Mouse (Mus musculus) stomach, embryonic 14.5 days (tissue): ENCODE results near the gene Nobox. TPM values are rescaled to one million over a fixed set of nuclear protein-coding genes. Genes with fewer than 3 reads are reported as not detected.
A peak's percentile ranks its signal among the peaks of the same experiment; 100 is the strongest.

ENCODE experiments used
- ATAC-seq: fragments of 200-750 bp; cut with Nextera tagmentation; 2 replicates; pipeline ENCODE4 v1.8.0; 2017; ENCODE audit warnings: low read depth, moderate TSS enrichment; ENCODE audit not compliant: insufficient number of reproducible peaks, insufficient read depth, low FRiP score
- H3K27ac ChIP-seq: fragments of 300-500 bp; sonication (generic); 2 replicates; pipeline ENCODE4 v1.5.1; 2014; ENCODE audit warnings: mild to moderate bottlenecking, low read length, moderate library complexity, mixed read lengths
- H3K27me3 ChIP-seq: fragments of 300-500 bp; sonication (generic); 2 replicates; pipeline ENCODE4 v1.6.1; 2014; ENCODE audit warnings: low read length, control low read depth, mixed read lengths; ENCODE audit not compliant: control insufficient read depth, insufficient read depth
- H3K36me3 ChIP-seq: fragments of 300-500 bp; sonication (generic); 2 replicates; pipeline ENCODE4 v1.6.1; 2014; ENCODE audit warnings: mild to moderate bottlenecking, control low read depth, low read length, moderate library complexity, mixed read lengths; ENCODE audit not compliant: control insufficient read depth, insufficient read depth
- H3K4me1 ChIP-seq: fragments of 300-500 bp; sonication (generic); 2 replicates; pipeline ENCODE4 v1.6.1; 2014; ENCODE audit warnings: low read length, control low read depth, mixed read lengths; ENCODE audit not compliant: control insufficient read depth, insufficient read depth
- H3K4me2 ChIP-seq: fragments of 300-500 bp; sonication (generic); replicated peaks from 2 replicates; pipeline ENCODE4 v1.6.1; 2014; ENCODE audit warnings: low read depth, low read length, control low read depth
- H3K4me3 ChIP-seq: fragments of 300-500 bp; sonication (generic); 2 replicates; pipeline ENCODE4 v1.5.1; 2014; ENCODE audit warnings: low read depth, low read length, control low read depth
- H3K9ac ChIP-seq: fragments of 300-500 bp; sonication (generic); replicated peaks from 2 replicates; pipeline ENCODE4 v1.6.1; 2014; ENCODE audit warnings: low read depth, mild to moderate bottlenecking, control low read depth, low read length, moderate library complexity, mixed read lengths
- H3K9me3 ChIP-seq: fragments of 300-500 bp; sonication (generic); 2 replicates; pipeline ENCODE4 v1.6.1; 2016; ENCODE audit warnings: low read depth, low read length, control low read depth; ENCODE audit not compliant: control insufficient read depth
- WGBS: fragments of 180-500 bp; shearing (Covaris S2); extraction: QIAGEN DNeasy Blood & Tissue Kit; methylation state at CpG from one replicate; pipeline ENCODE4 v1.1.7; 2014; 5-methylcytosine and 5-hydroxymethylcytosine counted together
- polyA plus RNA-seq: library from polyadenylated mRNA; unstranded; fragments of >200 nt; fragmentation: Nextera tagmentation; extraction: Ambion mirVana; gene quantifications from 2 replicates; pipeline ENCODE4 v1.2.1, GENCODE M21; 2014

Gene Nobox
- polyA plus RNA-seq, 1 experiment from 2014 or later, result not detected

- Histone ChIP-seq H3K9me3 (no peaks in the 10 kb centered on the region), H3K27me3 (no peaks in the 10 kb centered on the region), H3K4me1 (peaks cover 12% of the 10 kb centered on the region; the same call in 1 of the 2 replicates), H3K4me2 (no peak overlapping the region), H3K4me3 (no peak overlapping the region), H3K9ac (no peak overlapping the region), H3K36me3 (peaks cover 7% of the 10 kb centered on the region; the same call in 1 of the 2 replicates), H3K27ac (peak overlapping the region; percentile 28; the same call in 1 of the 2 replicates)
- WGBS, result 72% methylated on average over 7 of the region's 7 CpGs
- ATAC-seq, result no peak
These were observed 16.2 kb downstream of the Nobox start for GRCm38 (mm10) chr6:43293175-43293574.

GRCm38 (mm10) chr6:43292471-43293076 lies 16.8 kb downstream of the Nobox start:
- Histone ChIP-seq H3K27ac (peak overlapping the region; percentile 62), H3K4me1 (peaks cover 12% of the 10 kb centered on the region; the same call in 1 of the 2 replicates), H3K4me2 (no peak overlapping the region), H3K36me3 (peaks cover 13% of the 10 kb centered on the region), H3K27me3 (no peaks in the 10 kb centered on the region), H3K4me3 (no peak overlapping the region), H3K9me3 (no peaks in the 10 kb centered on the region), H3K9ac (no peak overlapping the region)
- WGBS, result 48% methylated on average over 6 of the region's 6 CpGs
- no peak; the same call in 1 of the 2 replicates for ATAC-seq

GRCm38 (mm10) chr6:43292041-43292440 lies 17.3 kb downstream of the Nobox start:
- WGBS, result 54% methylated on average over 3 of the region's 3 CpGs
- Histone ChIP-seq H3K4me3 (no peak overlapping the region), H3K9me3 (no peaks in the 10 kb centered on the region), H3K4me1 (peaks cover 12% of the 10 kb centered on the region; the same call in 1 of the 2 replicates), H3K36me3 (peaks cover 17% of the 10 kb centered on the region), H3K27me3 (no peaks in the 10 kb centered on the region), H3K9ac (no peak overlapping the region), H3K27ac (peak overlapping the region; percentile 62; the same call in 1 of the 2 replicates), H3K4me2 (no peak overlapping the region)
- ATAC-seq, result no peak

GRCm38 (mm10) chr6:43280481-43280880 lies 28.9 kb downstream of the Nobox start:
- Histone ChIP-seq H3K4me1 (no peaks in the 10 kb centered on the region), H3K9ac (no peak overlapping the region), H3K27ac (no peak overlapping the region), H3K27me3 (no peaks in the 10 kb centered on the region), H3K9me3 (no peaks in the 10 kb centered on the region), H3K4me3 (no peak overlapping the region), H3K36me3 (peaks cover 54% of the 10 kb centered on the region), H3K4me2 (no peak overlapping the region)
- 91% methylated on average over 5 of the region's 5 CpGs for WGBS
- ATAC-seq, result no peak

- H3K9me3 ChIP-seq, result no peaks in the 10 kb centered on the region
- no peak overlapping the region for H3K4me2 ChIP-seq
- no peaks in the 10 kb centered on the region for H3K4me1 ChIP-seq
- peaks cover 43% of the 10 kb centered on the region for H3K36me3 ChIP-seq
- no peak for ATAC-seq
- H3K9ac ChIP-seq, result no peak overlapping the region
- H3K4me3 ChIP-seq, result no peak overlapping the region
- H3K27ac ChIP-seq, result no peak overlapping the region
- H3K27me3 ChIP-seq, result no peaks in the 10 kb centered on the region
These were observed 31.1 kb downstream of the Nobox start for GRCm38 (mm10) chr6:43278247-43278646.

- ATAC-seq, result no peak
- WGBS, result 80% methylated on average over 4 of the region's 4 CpGs
These were observed 35.2 kb downstream of the Nobox start for GRCm38 (mm10) chr6:43274123-43274522.

GRCm38 (mm10) chr6:43272597-43272996 lies 36.8 kb downstream of the Nobox start:
- Histone ChIP-seq H3K9ac (no peak overlapping the region), H3K36me3 (peaks cover 16% of the 10 kb centered on the region), H3K27ac (no peak overlapping the region), H3K4me1 (no peaks in the 10 kb centered on the region), H3K4me2 (no peak overlapping the region), H3K4me3 (no peak overlapping the region), H3K9me3 (no peaks in the 10 kb centered on the region), H3K27me3 (no peaks in the 10 kb centered on the region)
- no peak for ATAC-seq

More at GRCm38 (mm10) chr6:43274123-43274522, 35.2 kb downstream of the Nobox start:
- Histone ChIP-seq H3K4me1 (no peaks in the 10 kb centered on the region), H3K4me2 (no peak overlapping the region), H3K4me3 (no peak overlapping the region), H3K36me3 (peaks cover 18% of the 10 kb centered on the region), H3K9ac (no peak overlapping the region), H3K9me3 (no peaks in the 10 kb centered on the region), H3K27me3 (no peaks in the 10 kb centered on the region), H3K27ac (no peak overlapping the region)

GRCm38 (mm10) chr6:43266356-43266755 lies 43.0 kb downstream of the Nobox start:
- Histone ChIP-seq H3K36me3 (no peaks in the 10 kb centered on the region), H3K9me3 (no peaks in the 10 kb centered on the region), H3K27ac (0 out of 2 replicates have a peak overlapping the region, but pooled peaks have one; percentile 68), H3K4me2 (peak overlapping the region; percentile 83), H3K4me1 (peaks cover 7% of the 10 kb centered on the region; the same call in 1 of the 2 replicates), H3K9ac (peak overlapping the region; percentile 77), H3K4me3 (peak overlapping the region; percentile 73), H3K27me3 (no peaks in the 10 kb centered on the region)
- ATAC-seq, result peak; percentile 54; the same call in 1 of the 2 replicates
- WGBS, result under 1% methylated on average over 8 of the region's 8 CpGs
